Mouse (Mus musculus): ENCODE measurements around the gene Nol8. TPM values are rescaled to one million over a fixed set of nuclear protein-coding genes. Genes with fewer than 3 reads are reported as not detected.

Gene Nol8
- polyA plus RNA-seq, 1 experiment, result 3.5 TPM

DNA sequence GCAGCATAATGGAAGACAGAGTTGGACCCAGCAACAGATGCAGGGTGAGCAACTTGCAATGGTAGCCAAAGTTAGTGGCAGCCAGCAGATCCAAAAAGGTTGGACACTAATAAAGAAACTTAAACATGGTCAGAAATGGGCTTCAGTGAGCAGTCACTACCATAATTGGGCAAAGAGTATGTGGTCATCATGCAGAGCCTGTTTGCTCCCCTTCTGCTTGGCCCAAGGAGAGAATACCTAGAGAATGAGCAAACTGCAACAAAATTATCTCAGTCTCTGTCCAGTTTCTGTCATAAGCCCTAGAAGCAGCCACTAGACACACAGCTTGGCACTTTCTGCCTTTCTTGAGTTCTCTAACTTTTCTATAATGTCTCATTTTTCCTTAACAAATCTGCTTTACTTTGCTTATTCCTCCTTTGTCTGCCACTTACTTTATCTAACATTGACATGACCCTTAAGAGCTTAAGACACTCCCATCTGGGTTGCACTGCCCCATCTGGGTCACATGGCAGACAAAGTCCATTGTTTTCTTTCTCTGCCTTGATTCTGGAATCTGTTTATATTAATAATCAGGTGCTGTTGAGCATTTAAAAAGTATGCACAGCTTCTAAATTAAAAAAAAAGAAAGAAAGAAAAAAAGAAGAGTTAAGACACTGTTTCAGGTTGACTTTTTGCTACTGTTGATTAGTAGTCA is 9.1 kb upstream of the Nol8 start:
- H3ac ChIP-seq (ENCODE audit: control insufficient read depth, insufficient read length, low read depth), result no peak overlapping the region
- no peaks in the 10 kb centered on the region for H3K27me3 ChIP-seq (ENCODE audit: control insufficient read depth, insufficient read depth, insufficient read length)
- no peak for TF ChIP-seq MYOG (IDR thresholded peaks at IDR 0.05; ENCODE audit: control insufficient read depth, extremely low read depth, insufficient read length)
- TF ChIP-seq USF1 (IDR thresholded peaks at IDR 0.05; ENCODE audit: low read depth), result peak; percentile 25
- no peak for TF ChIP-seq MYOD1 (IDR thresholded peaks at IDR 0.05; ENCODE audit: control insufficient read depth, insufficient read length, low read depth)
- no peak for TF ChIP-seq FOSL1 (IDR thresholded peaks at IDR 0.05; ENCODE audit: insufficient read depth, low read length, poor library complexity, severe bottlenecking)
- no peak for TF ChIP-seq CTCF (IDR thresholded peaks at IDR 0.05; ENCODE audit: control insufficient read depth, insufficient read depth, insufficient read length)
- no peak for TF ChIP-seq CEBPB (IDR thresholded peaks at IDR 0.05; ENCODE audit: low read depth)
- H3K79me2 ChIP-seq (ENCODE audit: control insufficient read depth, insufficient read depth), result no peaks in the 10 kb centered on the region
- H3K4me3 ChIP-seq (ENCODE audit: insufficient read depth, poor library complexity, severe bottlenecking), result no peak overlapping the region
- no peaks in the 10 kb centered on the region for H3K79me3 ChIP-seq (ENCODE audit: low read depth)
- peaks cover 15% of the 10 kb centered on the region for H3K36me3 ChIP-seq (ENCODE audit: control insufficient read depth, insufficient read depth)

DNA sequence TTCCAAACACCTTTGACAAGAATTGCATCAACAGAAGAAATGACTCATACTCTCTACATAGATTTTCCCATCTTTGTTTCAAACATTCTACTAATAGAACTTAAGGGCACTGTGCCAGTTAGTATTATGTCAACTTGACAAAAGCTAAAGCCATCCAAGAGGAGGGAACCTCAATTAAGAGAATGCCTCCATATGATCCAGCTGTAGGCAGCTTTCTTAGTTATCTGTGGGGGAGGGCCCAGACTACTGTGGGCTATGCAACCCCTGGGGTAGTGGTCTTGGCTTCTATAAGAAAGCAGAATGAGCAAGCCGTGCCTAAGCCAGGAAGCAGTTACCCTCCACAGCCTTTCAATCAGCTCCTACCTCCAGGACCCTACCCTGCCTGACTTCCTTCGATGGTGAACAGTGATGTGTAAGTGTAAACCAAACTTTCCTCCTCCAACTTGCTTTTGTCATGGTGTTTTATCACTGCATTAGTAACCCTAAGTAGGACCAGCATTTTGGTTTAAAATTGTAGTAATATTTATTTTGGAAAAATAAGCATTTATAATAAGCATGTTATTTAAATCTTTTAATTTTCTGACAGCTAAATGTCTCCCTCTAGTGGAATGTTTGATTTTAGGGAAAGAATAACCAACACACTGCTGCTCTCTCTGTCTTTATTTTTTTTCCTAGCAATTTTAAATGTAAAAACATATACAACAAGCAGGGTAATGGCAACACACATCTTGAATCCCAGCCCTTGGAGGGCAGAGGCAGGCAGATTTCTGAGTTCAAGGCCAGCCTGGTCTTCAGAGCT is 7.9 kb upstream of the Nol8 start:
- Histone ChIP-seq H3K4me3 (ENCODE audit: insufficient read depth, poor library complexity, severe bottlenecking) (no peak overlapping the region), H3K79me2 (ENCODE audit: control insufficient read depth, insufficient read depth) (no peaks in the 10 kb centered on the region), H3ac (ENCODE audit: control insufficient read depth, insufficient read length, low read depth) (no peak overlapping the region), H3K79me3 (ENCODE audit: low read depth) (no peaks in the 10 kb centered on the region), H3K27me3 (ENCODE audit: control insufficient read depth, insufficient read depth, insufficient read length) (no peaks in the 10 kb centered on the region), H3K36me3 (ENCODE audit: control insufficient read depth, insufficient read depth) (peaks cover 15% of the 10 kb centered on the region)
- TF ChIP-seq FOSL1 (IDR thresholded peaks at IDR 0.05; ENCODE audit: insufficient read depth, low read length, poor library complexity, severe bottlenecking) (no peak), CEBPB (IDR thresholded peaks at IDR 0.05; ENCODE audit: low read depth) (no peak), CTCF (IDR thresholded peaks at IDR 0.05; ENCODE audit: control insufficient read depth, insufficient read depth, insufficient read length) (no peak), MAX (IDR thresholded peaks at IDR 0.05) (no peak), MYOG (IDR thresholded peaks at IDR 0.05; ENCODE audit: control insufficient read depth, extremely low read depth, insufficient read length) (no peak), USF1 (IDR thresholded peaks at IDR 0.05; ENCODE audit: low read depth) (no peak), MYOD1 (IDR thresholded peaks at IDR 0.05; ENCODE audit: control insufficient read depth, insufficient read length, low read depth) (no peak)

DNA sequence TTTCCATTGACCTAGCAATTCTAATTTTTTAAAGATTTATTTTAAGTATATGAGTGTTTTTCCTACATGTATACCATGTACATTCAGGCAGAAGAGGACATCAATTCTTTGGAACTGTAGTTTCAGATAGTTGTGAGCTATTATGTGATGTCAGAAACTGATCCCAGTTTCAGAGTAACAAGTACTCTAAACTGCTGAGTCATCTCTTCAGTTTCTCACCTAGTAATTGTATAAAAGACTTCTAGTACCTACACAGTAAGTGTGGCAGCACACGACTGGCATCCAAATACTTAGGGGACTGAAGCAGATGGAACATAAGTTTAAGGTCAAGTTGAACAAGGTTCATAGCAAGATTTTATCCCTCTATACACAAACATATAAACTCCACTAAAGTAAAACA is 6.9 kb upstream of the Nol8 start:
- no peak for TF ChIP-seq CTCF (IDR thresholded peaks at IDR 0.05; ENCODE audit: control insufficient read depth, insufficient read depth, insufficient read length)
- no peak for TF ChIP-seq USF1 (IDR thresholded peaks at IDR 0.05; ENCODE audit: low read depth)
- TF ChIP-seq CEBPB (IDR thresholded peaks at IDR 0.05; ENCODE audit: low read depth), result no peak
- no peak for TF ChIP-seq MYOD1 (IDR thresholded peaks at IDR 0.05; ENCODE audit: control insufficient read depth, insufficient read length, low read depth)
- no peak for TF ChIP-seq MAX (IDR thresholded peaks at IDR 0.05)
- no peak for TF ChIP-seq FOSL1 (IDR thresholded peaks at IDR 0.05; ENCODE audit: insufficient read depth, low read length, poor library complexity, severe bottlenecking)
- no peak for TF ChIP-seq MYOG (IDR thresholded peaks at IDR 0.05; ENCODE audit: control insufficient read depth, extremely low read depth, insufficient read length)
- Histone ChIP-seq H3K27me3 (ENCODE audit: control insufficient read depth, insufficient read depth, insufficient read length) (no peaks in the 10 kb centered on the region), H3ac (ENCODE audit: control insufficient read depth, insufficient read length, low read depth) (no peak overlapping the region), H3K36me3 (ENCODE audit: control insufficient read depth, insufficient read depth) (peaks cover 15% of the 10 kb centered on the region), H3K4me3 (ENCODE audit: insufficient read depth, poor library complexity, severe bottlenecking) (no peak overlapping the region), H3K79me2 (ENCODE audit: control insufficient read depth, insufficient read depth) (peaks cover 7% of the 10 kb centered on the region), H3K79me3 (ENCODE audit: low read depth) (no peaks in the 10 kb centered on the region)

DNA sequence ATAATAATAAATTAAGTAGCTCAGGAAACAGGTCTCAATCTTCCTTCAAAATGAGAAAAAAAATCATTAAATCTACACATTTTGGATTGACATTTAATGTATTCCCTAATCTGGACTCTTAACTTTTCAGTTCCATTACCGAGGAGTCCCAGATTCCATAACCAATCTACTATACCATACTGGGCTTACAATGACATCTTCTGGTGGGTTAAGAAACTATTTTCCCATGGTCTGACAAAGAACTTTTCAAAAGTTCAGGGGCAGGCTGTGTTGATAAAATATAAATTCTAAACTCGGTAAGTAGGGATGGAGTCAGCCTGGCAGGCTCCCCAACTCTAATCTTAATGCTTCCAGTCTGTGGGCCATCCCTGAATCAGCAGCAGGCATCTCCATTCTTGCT is 1.7 kb upstream of the Nol8 start:
- Histone ChIP-seq H3K36me3 (ENCODE audit: control insufficient read depth, insufficient read depth) (peaks cover 16% of the 10 kb centered on the region), H3K4me3 (ENCODE audit: insufficient read depth, poor library complexity, severe bottlenecking) (no peak overlapping the region), H3ac (ENCODE audit: control insufficient read depth, insufficient read length, low read depth) (no peak overlapping the region), H3K79me3 (ENCODE audit: low read depth) (peaks cover 21% of the 10 kb centered on the region), H3K79me2 (ENCODE audit: control insufficient read depth, insufficient read depth) (peaks cover 40% of the 10 kb centered on the region), H3K27me3 (ENCODE audit: control insufficient read depth, insufficient read depth, insufficient read length) (no peaks in the 10 kb centered on the region)
- no peak for TF ChIP-seq MAX (IDR thresholded peaks at IDR 0.05)
- TF ChIP-seq FOSL1 (IDR thresholded peaks at IDR 0.05; ENCODE audit: insufficient read depth, low read length, poor library complexity, severe bottlenecking), result no peak
- no peak for TF ChIP-seq MYOG (IDR thresholded peaks at IDR 0.05; ENCODE audit: control insufficient read depth, extremely low read depth, insufficient read length)

DNA sequence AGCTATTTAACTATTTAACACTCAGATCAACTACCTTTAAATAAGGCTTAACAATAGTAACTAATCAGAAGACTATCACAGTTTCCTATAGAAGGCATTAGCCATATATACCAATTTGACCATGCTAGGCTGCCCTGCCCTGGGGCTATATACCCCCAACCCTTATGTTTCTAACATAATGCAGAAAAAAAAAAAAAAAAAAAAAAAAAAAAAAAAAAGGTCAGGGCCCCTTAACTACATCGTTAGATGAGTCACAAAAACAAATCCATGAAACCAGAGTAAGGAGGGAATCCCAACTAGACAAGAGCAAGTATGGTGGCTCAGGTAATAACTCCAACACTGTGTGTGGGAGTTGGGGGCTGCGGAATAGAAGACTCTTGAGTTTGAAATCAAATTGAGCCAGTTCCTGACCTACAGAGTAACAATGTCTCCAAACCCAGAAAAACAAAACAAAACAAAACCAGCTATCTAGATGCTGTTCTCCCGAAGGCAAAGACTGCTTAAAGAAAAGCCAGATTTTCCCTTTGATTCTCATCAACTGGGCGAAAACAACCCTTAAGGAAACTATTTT is 1.0 kb upstream of the Nol8 start:
- Histone ChIP-seq H3K79me3 (ENCODE audit: low read depth) (peaks cover 21% of the 10 kb centered on the region), H3K4me3 (ENCODE audit: insufficient read depth, poor library complexity, severe bottlenecking) (peak overlapping the region; percentile 75), H3K27me3 (ENCODE audit: control insufficient read depth, insufficient read depth, insufficient read length) (no peaks in the 10 kb centered on the region), H3K79me2 (ENCODE audit: control insufficient read depth, insufficient read depth) (peaks cover 40% of the 10 kb centered on the region), H3ac (ENCODE audit: control insufficient read depth, insufficient read length, low read depth) (peak overlapping the region; percentile 83), H3K36me3 (ENCODE audit: control insufficient read depth, insufficient read depth) (peaks cover 16% of the 10 kb centered on the region)
- TF ChIP-seq CEBPB (IDR thresholded peaks at IDR 0.05; ENCODE audit: low read depth) (no peak), MYOD1 (IDR thresholded peaks at IDR 0.05; ENCODE audit: control insufficient read depth, insufficient read length, low read depth) (no peak)

Data from C2C12 (cell line).